Mouse (Mus musculus): ENCODE data around the gene Bloc1s5. TPM values are rescaled to one million over a fixed set of nuclear protein-coding genes. Genes with fewer than 3 reads are reported as not detected.

Bloc1s5 gene
- polyA plus RNA-seq, 1 experiment from 2014 or later = 10.2 TPM

Other genes starting within 250 kb of the Bloc1s5 start
- 77.9 and 87.3 TPM in 2 replicates for gene Txndc5, start 106.3 kb downstream of the Bloc1s5 start, polyA plus RNA-seq (2015; fragmentation: Nextera tagmentation; extraction: Ambion mirVana)
- 31.4 and 34.8 TPM in 2 replicates for gene Eef1e1, start 23.9 kb upstream of the Bloc1s5 start, polyA plus RNA-seq (2015; fragmentation: Nextera tagmentation; extraction: Ambion mirVana)

All from liver, embryonic 16.5 days (tissue).